Mouse (Mus musculus) urinary bladder, postnatal 14 days (tissue): ENCODE results near the gene Cby1.

ENCODE experiments used
- DNase-seq: peaks from one replicate; pipeline ENCODE4 v3.0.0; 2021; ENCODE audit warnings: low spot score

Gene Cby1

DNA sequence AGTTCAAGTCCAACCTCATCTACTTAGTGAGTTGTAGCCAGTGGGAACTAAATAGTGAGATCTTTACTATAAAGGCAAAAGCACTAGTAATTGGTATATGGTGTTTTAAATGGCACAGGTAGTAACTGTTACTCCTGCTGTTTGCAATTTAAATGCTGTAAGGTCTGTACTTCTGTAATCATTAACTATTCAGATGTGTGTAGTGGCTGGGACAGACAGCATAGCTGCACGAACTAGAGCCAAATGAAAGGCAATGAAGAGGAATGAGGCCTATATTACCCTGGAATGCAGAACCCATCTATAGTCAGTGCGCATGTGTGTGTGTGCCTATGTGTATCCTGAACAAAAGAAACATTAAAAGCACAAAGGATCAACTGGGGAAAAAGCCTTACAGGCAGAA is 18.9 kb downstream of the Cby1 start:
- DNase-seq = no peak

DNA sequence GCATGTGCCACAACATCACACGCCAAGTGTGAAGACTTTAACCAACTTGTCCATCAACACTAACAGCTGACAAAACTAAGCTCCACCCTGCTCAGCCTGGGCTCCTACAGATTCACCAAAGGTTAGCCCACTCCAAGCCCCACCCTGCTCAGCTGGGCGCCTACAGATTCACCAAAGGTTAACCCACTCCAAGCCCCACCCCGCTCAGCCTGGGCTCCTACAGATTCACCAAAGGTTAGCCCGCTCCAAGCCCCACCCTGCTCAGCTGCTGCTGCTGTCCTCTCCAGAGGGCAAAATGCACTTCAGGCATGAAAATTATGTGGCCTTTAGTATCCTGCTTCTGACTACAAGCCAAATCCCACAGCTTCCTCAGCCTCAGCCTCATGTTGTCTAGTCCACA is 23.0 kb downstream of the Cby1 start:
- no peak for DNase-seq

DNA sequence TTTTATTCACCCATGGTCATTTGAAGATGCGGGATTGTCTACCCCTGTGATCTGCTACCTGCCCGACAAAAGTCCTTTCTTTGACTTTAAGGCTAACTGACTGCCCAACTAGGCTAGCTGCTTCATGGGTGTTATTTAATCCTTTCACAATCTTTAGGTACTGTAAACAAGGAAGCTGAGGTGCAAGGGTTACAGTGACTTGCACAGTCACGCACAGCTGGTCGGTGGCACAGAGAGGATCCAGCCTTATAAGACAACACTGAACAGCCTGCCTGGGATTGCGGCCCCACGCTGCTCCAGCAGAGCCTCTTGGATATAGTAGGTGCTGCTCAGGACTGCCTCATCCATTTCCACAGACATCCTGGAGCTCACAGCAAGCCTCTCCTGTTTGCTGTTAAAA is 24.1 kb downstream of the Cby1 start:
- DNase-seq = no peak

DNA sequence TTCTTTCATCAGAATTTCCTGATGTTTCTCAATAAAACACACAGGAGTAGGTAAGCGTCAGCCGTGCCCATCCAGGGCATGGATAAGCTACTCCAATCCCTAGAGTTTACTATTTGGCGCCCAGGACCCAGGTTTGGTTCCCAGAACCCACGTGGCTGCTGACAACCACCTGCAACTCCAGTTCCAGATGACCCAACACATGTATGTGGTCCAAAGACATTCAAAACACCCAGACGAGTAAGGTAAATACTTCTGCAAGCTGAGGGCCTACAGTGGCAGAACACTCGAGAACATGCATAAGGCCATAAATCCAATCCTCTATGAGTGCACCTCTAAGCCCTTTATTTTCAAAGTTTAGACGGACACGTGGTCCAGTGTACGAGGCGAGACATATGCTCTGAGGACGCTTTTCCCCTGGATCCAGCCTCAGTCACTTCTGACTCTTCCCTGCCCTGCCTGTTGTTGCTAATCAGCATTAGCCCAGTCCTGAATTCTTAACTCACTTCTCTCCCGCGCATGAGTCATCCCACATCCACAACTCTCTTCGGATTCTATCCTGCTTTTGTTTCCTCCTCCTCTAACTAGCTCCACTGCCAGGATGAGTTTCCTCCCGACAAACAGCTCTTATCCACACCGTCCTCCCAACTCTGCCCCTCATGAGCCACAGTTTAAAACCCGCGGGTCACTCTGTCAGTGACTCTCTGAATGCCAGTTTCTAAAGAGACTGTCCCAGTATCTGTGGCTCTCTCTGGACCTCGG is 24.9 kb downstream of the Cby1 start:
- DNase-seq = peak; percentile 56

DNA sequence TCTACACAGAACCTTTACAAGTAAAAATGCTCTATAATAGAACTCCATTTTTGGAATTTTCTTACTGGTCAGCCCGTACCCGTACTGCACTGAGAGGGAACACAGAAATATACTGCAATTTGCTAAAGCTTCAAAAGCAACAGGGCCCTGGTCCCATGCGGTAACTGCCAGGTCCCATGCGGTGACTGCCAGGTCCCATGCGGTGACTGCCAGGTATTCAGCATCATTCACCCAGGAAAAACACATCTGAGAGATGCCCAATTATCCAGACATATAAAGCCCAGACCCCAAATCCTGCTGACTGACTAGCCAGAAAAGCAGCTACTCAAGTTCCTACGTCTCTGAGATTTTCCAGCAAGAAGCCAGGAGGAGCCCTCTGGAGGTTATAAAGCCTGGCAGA is 25.6 kb downstream of the Cby1 start:
- no peak for DNase-seq

DNA sequence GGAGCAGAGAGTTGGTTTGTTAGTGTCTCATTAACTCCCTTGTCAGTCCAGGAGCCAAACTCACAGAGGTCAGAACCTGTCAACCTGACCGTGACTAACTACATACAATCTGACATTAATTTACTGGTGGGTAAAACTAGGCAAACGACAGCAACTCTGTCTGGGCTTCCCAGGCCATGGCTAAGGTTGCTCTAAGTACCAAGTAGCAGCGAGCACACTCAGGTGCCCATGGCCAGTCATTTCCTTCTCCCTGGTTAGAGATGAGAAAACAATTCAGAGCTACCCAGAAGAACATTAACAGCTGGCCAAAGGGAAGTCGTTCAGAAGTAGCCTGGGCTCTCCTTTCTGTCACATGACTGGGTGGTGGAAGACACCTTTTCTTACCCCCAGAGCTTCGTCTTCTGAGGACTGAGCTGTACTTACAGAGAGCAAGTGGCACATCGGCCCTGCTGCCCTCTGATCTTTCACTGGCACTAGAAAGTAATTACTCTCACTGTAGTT is 26.2 kb downstream of the Cby1 start:
- no peak for DNase-seq

- no peak for DNase-seq
These were observed 27.3 kb downstream of the Cby1 start for GRCm38 (mm10) chr15:79686046-79686869.

DNA sequence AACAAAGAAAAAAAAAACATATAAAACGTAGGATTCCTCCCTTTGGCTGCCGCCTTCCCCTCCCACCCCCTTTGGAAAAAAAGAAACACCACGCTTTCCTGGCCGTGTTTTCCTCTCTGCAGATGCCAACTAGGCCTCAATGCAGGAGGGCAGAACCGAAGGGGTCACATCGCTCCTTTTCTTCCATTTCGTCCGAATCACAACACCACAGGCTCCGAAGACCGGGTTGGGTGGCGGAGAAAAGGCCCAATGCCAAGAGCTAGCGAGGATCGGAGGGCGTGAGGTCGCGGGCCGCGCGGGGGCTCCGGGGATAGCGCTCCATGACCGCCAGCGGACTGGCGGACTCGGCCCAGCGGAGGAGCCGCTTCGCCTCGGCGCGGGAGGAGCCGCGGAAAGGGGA is 28.2 kb downstream of the Cby1 start:
- DNase-seq = no peak

DNA sequence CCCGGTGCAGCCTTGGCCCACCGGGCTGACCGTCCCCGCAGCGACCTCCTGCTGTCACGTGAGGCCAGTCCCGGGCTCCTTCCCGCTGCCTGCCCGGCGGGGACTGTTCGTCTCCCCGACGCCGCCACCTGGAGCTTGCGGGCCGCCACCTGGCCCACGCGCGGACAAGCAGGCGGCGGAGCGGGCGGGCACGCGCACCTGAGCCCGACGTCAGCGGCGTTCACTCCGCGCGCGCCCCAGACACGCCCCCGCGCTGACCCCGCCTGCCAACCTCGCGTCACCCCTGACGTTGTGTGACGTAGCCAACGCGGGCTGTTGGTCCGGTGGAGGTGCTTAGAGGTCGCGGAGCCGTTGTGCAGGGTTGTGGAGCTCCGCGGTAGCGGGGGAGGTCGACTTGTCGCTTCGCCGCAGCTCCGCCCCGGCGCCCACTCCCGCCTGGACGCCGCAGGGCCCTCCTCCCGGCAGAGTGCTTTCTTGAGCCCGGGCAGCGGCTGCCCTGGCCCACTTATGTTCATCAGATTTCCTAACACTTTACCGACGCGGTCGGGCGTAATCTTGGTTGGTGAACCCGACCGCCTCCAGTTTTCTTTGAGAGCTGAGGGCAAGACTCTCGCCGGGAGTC is 28.8 kb downstream of the Cby1 start, which contains the start of gene Josd1:
TSS of gene Josd1 (minus strand) at position 274 of the 622 bp plus-strand sequence.
- DNase-seq = peak; percentile 97

DNA sequence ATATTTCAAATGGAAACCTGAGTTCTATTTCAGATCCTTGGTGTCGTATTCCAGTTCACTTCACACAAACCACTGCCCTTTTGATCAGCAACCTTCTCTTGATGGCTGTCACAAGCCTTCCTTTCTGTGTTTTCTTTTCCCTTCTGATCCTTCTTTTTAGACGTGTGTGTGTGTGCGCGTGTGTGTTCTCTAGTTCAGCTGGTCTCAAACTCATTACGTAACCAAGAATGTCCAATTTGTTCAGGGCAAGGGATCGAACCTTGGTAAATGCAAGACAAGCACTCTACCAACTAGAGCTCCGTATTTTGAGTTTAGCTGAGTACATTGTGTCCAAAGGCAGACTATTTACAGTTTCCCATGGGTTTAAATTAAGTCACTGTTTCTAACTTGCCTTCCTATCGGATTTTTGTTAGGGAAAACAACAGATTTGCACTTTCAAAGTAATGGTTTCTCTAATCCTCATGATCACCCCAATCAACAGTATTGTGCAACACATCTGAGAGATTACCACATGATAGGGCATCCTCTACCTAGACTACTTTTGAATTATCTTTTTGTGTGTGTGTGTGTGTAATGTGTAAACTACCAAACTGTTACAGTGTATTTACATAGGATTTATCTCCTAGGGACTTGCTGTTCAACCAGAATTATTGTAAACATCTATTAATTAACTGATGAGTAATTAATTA is 29.4 kb downstream of the Cby1 start:
- no peak for DNase-seq

DNA sequence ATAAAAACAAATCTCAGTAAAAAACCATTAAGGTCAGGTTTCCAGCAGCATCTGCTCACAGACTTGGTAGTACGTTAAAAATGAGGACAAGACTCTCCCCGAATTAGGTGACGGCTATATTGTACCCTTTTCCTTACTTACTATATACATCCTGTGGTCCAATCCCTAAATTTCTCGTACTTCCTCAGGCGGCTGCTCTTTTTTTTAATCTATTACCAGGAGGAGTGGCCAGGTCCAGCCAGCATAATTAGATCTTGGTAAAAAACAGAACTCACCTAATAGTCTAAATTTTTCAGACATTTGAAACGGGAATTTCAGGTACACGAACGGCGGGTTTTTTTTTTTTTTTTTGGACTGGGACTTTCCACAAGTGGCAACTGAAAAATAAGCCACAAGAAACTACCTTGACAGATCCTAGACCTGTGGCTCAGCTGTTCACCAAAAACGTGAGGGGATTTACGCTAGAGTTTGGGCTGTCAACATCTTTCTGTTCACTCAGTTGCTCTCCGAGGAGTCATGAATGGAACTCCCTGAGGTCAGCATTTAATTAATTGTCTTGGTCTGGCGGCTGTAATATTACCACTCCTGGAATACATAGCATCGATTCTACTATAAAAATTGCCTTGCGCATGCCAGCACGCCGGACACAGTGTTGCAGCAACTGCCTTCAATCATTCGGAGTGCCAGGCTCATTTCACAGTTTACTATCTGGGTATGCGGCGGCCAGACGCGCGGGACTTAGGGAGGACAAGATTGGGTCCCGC is 30.8 kb downstream of the Cby1 start:
- DNase-seq = no peak

- peak; percentile 96 for DNase-seq
These were observed 31.5 kb downstream of the Cby1 start, which contains the start of gene Gtpbp1 for GRCm38 (mm10) chr15:79690426-79691022. Gene Gtpbp1, plus strand, starts transcription at chr15:79690845.

GRCm38 (mm10) chr15:79691023-79691508 is 32.1 kb downstream of the Cby1 start:
- DNase-seq = peak; percentile 31

DNA sequence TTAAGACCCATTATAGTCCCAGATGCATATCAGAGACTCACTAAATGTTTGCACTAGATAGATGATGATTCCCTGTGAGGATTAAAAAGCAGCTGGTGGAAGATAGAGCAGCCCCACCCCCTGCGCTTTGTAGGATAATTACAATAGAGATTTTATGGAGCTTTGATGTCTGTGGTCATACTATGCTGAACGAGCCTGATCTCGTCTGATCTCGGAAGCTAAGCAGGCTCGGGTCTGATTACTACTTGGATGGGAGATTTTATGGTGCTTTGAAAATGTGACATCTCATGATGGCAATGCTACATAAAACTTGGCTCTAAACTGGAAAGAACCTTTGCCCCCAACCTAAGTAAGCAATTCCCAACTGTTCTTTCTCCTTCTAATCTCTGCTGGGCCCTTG is 33.3 kb downstream of the Cby1 start:
- DNase-seq = no peak

- DNase-seq = no peak
These were observed 34.7 kb downstream of the Cby1 start for GRCm38 (mm10) chr15:79693740-79694139.

DNA sequence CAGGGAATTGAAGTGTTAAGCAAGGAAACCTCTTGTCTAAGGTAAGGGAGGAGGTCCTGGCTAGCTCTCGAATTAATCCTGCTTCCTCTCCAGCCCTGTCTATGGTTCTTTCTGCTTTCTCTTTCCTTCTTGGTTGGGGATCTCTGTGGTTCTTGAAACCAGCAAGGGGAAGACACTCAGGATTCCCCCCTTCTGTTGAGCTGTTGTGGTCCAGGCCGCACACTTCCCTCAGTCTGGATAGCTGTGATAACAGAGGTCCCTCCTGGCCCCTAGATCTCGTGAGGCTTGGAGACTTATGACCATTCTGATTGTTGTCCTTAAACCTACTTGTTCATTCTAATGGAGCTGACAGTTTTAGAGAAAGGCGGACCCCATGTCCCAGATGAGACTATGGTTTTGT is 35.5 kb downstream of the Cby1 start:
- no peak for DNase-seq

DNA sequence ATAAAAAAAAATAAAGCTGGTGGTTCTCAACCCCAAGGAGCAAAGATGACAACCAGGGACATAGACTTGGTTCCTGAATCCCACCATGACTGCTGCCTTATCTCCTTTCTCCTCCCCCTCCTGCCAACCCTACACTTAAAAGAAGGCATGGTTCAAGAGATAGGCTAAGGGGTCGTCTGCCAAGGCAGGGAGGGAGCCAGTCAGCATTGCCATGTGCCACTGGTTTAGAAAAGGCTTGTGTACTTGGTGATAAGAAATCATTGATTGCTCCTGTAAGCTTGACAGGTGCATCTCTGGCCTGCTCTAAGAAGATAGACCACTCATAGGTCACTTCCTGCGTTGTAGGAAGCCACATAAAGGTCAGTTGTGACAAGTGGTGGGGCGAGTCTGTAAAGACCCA is 36.5 kb downstream of the Cby1 start:
- no peak for DNase-seq

GRCm38 (mm10) chr15:79696508-79696907 is 37.5 kb downstream of the Cby1 start:
- DNase-seq = no peak

DNA sequence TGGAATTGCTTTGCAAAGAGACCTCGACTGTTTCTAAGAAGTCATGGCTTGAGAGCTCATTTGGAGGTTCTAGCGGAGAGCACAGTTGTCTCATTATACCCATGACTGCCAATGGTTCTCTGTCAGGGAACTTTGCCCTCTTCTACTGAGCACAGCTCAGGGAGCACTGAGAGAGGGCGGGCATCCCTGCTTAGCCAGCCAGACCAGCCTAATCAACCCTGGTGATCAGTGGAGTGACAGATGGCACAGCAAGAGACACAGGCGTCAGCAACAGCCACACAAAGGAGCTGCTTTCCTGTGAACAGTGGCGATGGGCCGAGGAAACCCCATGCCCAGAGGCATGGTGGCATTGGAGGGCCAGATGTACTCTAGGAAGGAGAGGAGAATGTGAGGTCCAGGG is 38.0 kb downstream of the Cby1 start:
- no peak for DNase-seq

GRCm38 (mm10) chr15:79697558-79698187 is 38.7 kb downstream of the Cby1 start:
- DNase-seq = no peak
